Mouse (Mus musculus) heart, postnatal 14 days (tissue): Measurements from ENCODE around the gene Pate4. TPM values are rescaled to one million over a fixed set of nuclear protein-coding genes. Genes with fewer than 3 reads are reported as not detected.
"Not testable (repeated sequence)": the region's sequence is repeated elsewhere in the genome, so short reads cannot be mapped to it uniquely, and the experiment has no call there.

Source experiments
- DNase-seq, 2 experiments: peaks; one replicate each; pipeline ENCODE4 v3.0.0; 2021 to 2022
- intact Hi-C: fragments of 180-260 bp; cut with DNase I; formaldehyde crosslinking; loops from one replicate; pipeline ENCODE4 v1.15.1; 2025
- long read RNA-seq, 2 experiments: library from polyadenylated mRNA; stranded (forward); transcript quantifications; one replicate each; pipeline ENCODE4 v2.0.0; 2021
- total RNA-seq, 2 experiments: library from RNA; stranded (reverse); gene quantifications; 2 replicates each; pipeline ENCODE4 v1.2.3; 2021

The Pate4 gene
- not detected for total RNA-seq
- long read RNA-seq, experiment 1 = 0 reads
- long read RNA-seq, experiment 2 = 0 reads

GRCm38 (mm10) chr9:35611841-35612240 is at the start of gene Pate4:
Pate4 (minus strand) TSS chr9:35611941.
- intact Hi-C loops = no loop called here
- no peak for DNase-seq

DNA sequence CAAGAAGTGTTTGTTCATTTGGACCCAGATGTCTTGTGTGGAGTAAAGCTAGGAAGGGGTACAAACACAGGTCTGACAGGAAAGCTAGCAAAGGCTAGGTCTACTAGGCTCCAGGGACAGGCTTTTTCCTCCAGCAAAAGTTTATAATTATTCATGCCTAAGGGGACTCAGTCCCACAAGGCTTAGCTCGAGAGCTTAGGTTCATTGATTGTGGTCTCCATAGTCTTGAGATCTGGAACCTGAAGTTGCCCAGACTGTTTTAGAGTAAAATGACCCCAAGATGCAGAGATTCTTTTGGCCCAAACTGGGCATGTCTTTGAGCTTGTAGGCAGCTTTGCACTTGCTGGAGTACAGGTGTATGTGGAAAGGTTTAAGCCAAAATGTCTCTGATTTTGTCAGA is 36.4 kb upstream of the Pate4 start, which contains the start of gene Pate3:
Gene Pate3, minus strand, starts transcription at position 101 of the 400 bp plus-strand sequence.
- no peak for DNase-seq
- intact Hi-C loops = no loop called here

DNA sequence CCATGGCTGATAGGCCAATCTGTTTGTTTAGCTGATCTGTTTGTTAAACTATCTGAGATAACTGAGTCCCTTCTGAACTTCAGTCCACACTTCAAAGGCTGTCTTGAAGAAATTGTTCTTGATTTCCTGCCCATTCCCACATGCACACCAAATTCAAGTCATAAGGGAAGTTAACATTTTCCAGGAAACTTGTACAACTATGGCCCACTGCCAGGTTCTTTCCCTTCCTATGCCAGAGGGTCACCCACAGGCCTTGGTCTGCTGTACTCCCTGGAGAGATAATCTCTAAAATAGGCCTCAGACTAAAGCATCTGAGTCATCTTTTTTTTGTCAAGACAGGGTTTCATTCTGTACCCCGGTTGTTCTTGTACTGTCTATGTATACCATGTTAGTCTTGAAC is 21.2 kb upstream of the Pate4 start:
- no peak for DNase-seq
- intact Hi-C loops = no loop called here

GRCm38 (mm10) chr9:35616784-35617183 is 5.0 kb upstream of the Pate4 start:
- intact Hi-C loops, DNase-seq: not testable (repeated sequence)

GRCm38 (mm10) chr9:35614005-35614404 is 2.3 kb upstream of the Pate4 start:
- DNase-seq = no peak
- intact Hi-C loops = no loop called here

DNA sequence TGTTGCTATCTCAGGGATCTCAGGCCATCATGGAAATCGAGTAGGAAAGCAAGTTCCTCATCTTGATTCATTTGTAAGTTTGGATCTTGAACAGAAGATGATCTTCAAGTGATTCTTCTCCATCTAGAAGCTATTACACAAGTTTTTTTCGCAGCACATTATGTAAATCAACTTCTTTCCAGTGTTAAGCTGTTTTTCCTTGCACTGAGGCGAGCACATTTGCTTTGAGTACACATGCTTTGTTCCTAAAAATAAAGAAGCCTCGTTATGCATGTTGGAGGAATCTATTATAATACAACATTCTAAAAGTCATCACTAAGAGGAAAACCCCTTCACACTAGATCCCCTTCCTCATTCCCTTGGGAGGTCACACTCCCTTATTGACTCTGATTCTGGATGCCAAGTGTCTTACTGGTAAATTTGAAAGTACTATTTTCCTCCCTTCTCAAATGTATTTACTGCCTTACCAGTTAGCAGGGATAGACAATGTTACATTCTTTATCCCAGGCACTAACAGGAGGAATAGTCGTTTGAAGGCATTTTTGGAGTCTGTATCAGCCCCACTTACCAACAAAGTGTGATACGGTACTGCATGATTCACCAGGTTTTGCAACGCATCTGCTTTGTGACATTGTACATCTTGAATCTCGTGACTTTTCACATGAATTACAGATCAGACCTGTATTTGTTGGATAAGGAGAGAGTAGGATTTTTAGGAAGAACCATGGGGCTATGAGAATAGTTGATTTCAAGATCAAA is 3.9 kb downstream of the Pate4 start:
- intact Hi-C loops = no loop called here
- DNase-seq = no peak

DNA sequence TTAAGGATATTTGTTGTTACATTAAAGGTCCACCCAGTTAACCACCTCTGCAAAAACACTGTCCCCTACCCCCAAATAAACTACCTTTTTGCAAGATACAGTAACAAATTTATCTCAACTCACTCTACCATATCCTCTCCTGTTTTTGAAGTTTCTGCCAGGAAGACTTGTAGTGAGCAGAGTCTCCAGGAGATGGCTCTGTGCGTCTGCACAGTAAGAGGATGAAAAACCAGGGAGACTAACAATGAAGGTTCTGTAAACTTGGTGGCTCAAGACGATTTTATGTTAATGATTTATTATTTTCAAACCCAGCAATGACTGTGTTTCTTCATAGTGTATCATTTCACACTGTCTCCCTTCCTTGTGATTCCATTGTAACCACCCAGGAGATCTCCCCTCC is 18.8 kb downstream of the Pate4 start:
- intact Hi-C loops = loop anchor here (10.0 kb wide), 1 partner anchor 1092 kb away; no protein-coding TSS in a partner anchor
- peak in 1 of 2 experiments; percentile 25 for DNase-seq

GRCm38 (mm10) chr9:35587674-35588073 is 24.1 kb downstream of the Pate4 start:
- no peak for DNase-seq
- intact Hi-C loops = no loop called here

GRCm38 (mm10) chr9:35574416-35574815 is 37.3 kb downstream of the Pate4 start:
- DNase-seq = no peak
- intact Hi-C loops = no loop called here

- intact Hi-C loops = no loop called here
- no peak for DNase-seq
Observed at GRCm38 (mm10) chr9:35570663-35571062, 41.1 kb downstream of the Pate4 start.

DNA sequence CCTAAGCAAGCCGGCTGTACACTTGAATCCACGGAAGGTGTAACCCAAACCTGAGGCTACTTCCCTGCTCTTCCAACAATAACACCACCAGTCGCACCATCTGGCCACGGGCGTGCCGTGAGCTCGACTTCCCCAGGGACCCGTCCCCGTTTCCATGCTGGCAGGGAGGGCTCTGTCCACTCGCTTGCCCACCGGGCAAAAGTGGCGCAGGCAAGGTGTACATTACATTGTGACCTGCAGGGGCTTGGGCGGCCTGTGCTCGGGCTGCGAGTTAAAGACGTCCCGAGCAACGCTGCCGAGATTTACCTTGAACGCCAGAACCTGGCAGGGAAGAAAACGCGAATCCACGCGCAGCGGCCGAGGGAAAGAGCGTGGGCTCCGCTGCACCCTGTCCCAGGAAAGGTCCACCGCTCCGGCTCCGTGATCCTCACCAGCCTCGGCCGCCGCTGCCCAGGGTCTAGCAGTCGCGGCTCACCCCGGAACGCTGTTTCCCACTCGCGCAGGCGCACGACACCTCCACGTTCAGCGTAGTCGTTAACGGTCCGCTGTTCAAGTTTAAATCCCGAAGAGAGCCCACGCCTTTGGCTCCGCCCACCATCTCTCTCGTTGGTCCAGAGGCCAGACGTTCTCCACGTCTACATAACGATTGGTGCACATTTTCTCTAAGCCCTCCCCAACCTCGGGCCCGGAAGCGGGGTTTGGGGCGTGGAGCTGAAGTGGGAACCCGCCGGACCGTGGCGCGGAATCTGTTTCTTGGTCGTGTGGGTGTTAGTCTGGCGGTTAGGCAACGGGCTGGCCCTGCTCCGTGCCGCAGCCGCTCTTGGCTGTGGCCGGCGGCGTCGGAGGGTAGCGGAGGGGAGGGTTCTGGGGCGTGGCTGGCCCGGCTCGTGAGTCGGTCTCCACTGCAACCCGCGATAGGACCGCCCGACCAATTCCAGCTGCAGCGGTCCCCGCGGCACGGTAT is 41.9 kb downstream of the Pate4 start, which contains the start of the genes Pate2 and Hyls1:
Gene Pate2, plus strand, starts transcription at position 714 of the 964 bp plus-strand sequence.
Gene Hyls1, minus strand, starts transcription at position 828 of the 964 bp plus-strand sequence.
- DNase-seq = peak; percentile 92
- intact Hi-C loops = no loop called here

GRCm38 (mm10) chr9:35567995-35568394 is 43.7 kb downstream of the Pate4 start:
- intact Hi-C loops = no loop called here

DNA sequence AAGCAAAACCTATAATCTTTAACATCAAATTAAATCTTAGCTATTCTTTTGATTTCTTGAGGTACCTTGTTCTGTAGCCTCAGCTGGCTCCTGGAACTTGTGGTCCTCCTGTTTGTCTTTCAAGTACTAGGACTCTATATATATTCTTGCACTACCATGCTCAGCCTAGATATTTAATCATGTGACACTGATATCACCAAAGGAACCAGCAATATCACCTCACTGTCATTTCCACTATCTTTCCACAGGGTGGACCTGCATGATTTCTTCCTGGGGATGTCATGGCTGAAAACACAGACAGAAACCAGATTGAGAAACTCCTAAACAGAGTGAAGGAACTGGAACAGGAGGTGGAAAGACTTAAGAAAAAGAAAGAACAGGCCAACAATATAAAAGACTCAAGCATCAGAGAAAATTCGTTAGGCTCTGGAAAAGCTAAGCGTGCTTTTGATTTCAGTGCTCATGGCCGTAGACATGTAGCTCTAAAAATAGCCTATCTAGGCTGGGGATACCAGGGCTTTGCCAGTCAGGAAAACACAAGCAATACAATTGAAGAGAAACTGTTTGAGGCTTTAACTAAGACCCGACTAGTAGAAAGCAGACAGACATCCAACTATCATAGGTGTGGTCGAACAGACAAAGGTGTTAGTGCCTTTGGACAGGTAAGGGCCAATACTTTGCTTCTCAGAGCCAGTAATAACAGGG is 47.1 kb downstream of the Pate4 start:
- DNase-seq = no peak
- intact Hi-C loops = no loop called here

More at GRCm38 (mm10) chr9:35567995-35568394, 43.7 kb downstream of the Pate4 start:
- DNase-seq = no peak

GRCm38 (mm10) chr9:35561583-35561982 is 50.2 kb downstream of the Pate4 start:
- intact Hi-C loops = no loop called here
- DNase-seq = no peak

- DNase-seq = no peak
- intact Hi-C loops = no loop called here
Observed at GRCm38 (mm10) chr9:35561076-35561475, 50.7 kb downstream of the Pate4 start.

DNA sequence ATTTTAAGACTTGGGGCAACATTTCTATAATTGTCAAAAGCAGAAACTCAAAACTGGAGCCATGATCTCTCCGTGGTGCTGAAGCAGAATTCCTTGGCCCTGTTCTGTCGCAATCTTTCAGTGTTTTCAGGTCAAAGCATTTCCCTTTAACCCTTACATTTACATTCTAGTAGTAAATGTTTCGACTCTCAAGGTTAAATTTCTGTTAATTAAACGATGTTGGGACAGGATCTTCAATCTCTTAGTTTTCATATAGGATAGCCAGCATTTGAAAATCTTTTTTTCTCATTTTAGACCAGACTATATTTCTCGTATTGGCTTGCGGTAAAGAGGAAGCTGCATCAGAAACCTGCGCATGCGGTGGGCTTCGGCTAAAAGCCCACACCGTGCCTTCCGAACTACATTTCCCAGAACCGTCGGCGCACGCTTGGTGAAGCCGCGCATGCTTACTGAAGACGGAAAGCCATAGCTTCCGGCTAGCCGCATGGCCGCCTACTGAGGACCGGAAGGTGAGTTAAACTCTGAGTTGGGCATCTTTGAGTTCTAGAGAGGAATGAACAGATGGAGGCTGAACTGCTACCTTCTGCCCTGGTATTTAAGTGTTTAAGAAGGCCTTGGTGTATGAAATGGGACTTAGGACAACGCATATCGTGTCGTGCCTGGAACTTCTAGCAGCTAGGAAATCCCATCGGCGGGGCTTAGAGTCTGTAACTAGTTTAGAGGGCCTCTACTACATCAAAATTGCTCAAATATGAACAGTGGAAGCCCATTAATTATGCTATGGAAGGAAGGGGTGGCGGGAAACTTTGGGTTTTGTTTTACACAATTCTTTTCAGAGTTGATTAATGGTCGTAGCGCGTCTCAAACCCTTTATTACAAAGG is 52.5 kb downstream of the Pate4 start:
- peak; percentile 67 to 77 for DNase-seq
- intact Hi-C loops = no loop called here

DNA sequence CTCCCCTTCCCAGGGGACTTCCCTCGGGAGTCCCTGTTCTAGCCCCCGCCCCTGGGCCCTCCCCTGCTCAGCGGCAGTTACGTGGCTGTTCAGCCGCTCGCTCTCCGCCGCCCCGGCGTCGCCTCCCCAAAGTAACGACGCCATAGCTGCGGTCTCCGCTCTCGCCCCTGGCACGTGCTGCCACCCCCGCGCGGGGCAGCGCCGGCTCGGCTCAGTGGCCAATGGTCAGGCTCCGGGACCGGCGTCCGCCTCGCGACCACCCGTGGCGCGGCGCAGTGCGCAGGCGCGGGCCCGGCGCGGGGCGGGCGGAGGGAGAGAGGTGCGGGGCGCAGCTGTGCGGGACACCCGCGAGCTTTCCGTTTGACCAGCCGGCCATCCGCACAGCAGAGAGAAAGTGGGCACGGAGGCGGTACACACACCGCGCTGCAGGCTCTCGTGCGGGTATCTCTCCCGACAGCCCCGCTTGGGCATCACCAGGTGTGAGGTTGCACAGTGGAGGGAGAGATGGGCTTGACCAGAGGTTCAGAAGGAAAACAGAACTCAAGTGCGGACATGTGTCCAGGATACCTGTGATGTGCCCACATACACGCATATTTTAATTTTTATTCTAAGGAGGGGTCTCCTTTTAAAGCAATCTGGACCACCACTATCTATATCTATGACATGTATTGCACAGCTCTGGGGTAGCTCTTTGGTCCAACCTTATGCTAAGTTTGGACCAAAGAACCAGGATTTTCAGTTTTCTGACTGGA is 53.3 kb downstream of the Pate4 start, which contains the start of the genes Ddx25 and Pus3:
Gene Ddx25, minus strand, starts transcription at position 272 of the 752 bp plus-strand sequence.
Gene Pus3, plus strand, starts transcription at position 339 of the 752 bp plus-strand sequence.
- intact Hi-C loops = no loop called here
- DNase-seq = peak in 1 of 2 experiments; percentile 30
